Mouse (Mus musculus) myocyte (in vitro differentiated cells): ENCODE results near the gene Pbx3. TPM values are rescaled to one million over a fixed set of nuclear protein-coding genes. Genes with fewer than 3 reads are reported as not detected.

Experiments
- H3K27me3 ChIP-seq: one replicate; pipeline ENCODE4 v1.6.1; 2011; ENCODE audit not compliant: control insufficient read depth, insufficient read depth, insufficient read length
- H3K36me3 ChIP-seq: one replicate; pipeline ENCODE4 v1.6.1; 2011; ENCODE audit not compliant: control insufficient read depth, insufficient read depth
- H3K4me2 ChIP-seq: one replicate; pipeline ENCODE4 v1.6.1; 2011; ENCODE audit warnings: low read depth, control low read depth
- H3K4me3 ChIP-seq: one replicate; pipeline ENCODE4 v1.5.1; 2011; ENCODE audit warnings: mild to moderate bottlenecking, control low read depth, moderate library complexity
- H3K79me2 ChIP-seq: one replicate; pipeline ENCODE4 v1.6.1; 2011; ENCODE audit not compliant: control insufficient read depth, insufficient read depth
- H3ac ChIP-seq: one replicate; pipeline ENCODE4 v1.6.1; 2011; ENCODE audit not compliant: control insufficient read depth, insufficient read length
- CEBPB ChIP-seq: IDR thresholded peaks from 2 replicates; pipeline ENCODE4 v1.6.1; 2011; ENCODE audit warnings: mild to moderate bottlenecking, moderate library complexity; ENCODE audit not compliant: poor library complexity, insufficient read depth, severe bottlenecking
- E2F4 ChIP-seq: IDR thresholded peaks from one replicate; pipeline ENCODE4 v1.6.1; 2011; ENCODE audit warnings: mild to moderate bottlenecking, control low read depth, moderate library complexity; ENCODE audit not compliant: insufficient read depth
- MAX ChIP-seq: IDR thresholded peaks from one replicate; pipeline ENCODE4 v1.6.1; 2011; ENCODE audit warnings: low read depth, mild to moderate bottlenecking, control low read depth
- MYOD1 ChIP-seq, 3 experiments: IDR thresholded peaks; one replicate each; pipeline ENCODE4 v1.6.1; 2011; ENCODE audit warnings: control low read depth in 2 of 3, low read depth in 2 of 3, mild to moderate bottlenecking in 2 of 3, moderate library complexity in 1 of 3; ENCODE audit not compliant: insufficient read length in 2 of 3, control insufficient read depth in 1 of 3
- MYOG ChIP-seq, 3 experiments: IDR thresholded peaks; one replicate each; pipeline ENCODE4 v1.6.1; 2011; ENCODE audit warnings: control low read depth in 2 of 3, low read depth in 2 of 3, mild to moderate bottlenecking in 2 of 3; ENCODE audit not compliant: insufficient read length in 2 of 3, control insufficient read depth in 1 of 3, insufficient read depth in 1 of 3
- POLR2A ChIP-seq: IDR thresholded peaks from one replicate; pipeline ENCODE4 v1.6.1; 2011; ENCODE audit warnings: low read depth, mild to moderate bottlenecking, control low read depth, moderate library complexity; ENCODE audit not compliant: insufficient read length
- POLR2AphosphoS2 ChIP-seq: IDR thresholded peaks from one replicate; pipeline ENCODE4 v1.6.1; 2011; ENCODE audit warnings: low read depth, control low read depth; ENCODE audit not compliant: insufficient read length
- REST ChIP-seq: IDR thresholded peaks from one replicate; pipeline ENCODE4 v1.6.1; 2011; ENCODE audit warnings: mild to moderate bottlenecking, control low read depth, moderate library complexity; ENCODE audit not compliant: insufficient read depth, insufficient read length
- SRF ChIP-seq: IDR thresholded peaks from one replicate; pipeline ENCODE4 v1.6.1; 2011; ENCODE audit warnings: low read depth; ENCODE audit not compliant: control insufficient read depth, insufficient read length
- TCF12 ChIP-seq: IDR thresholded peaks from one replicate; pipeline ENCODE4 v1.6.1; 2011; ENCODE audit warnings: mild to moderate bottlenecking, control low read depth; ENCODE audit not compliant: poor library complexity, insufficient read depth, severe bottlenecking
- TCF3 ChIP-seq: IDR thresholded peaks from one replicate; pipeline ENCODE4 v1.6.1; 2011; ENCODE audit warnings: low read depth, control low read depth; ENCODE audit not compliant: insufficient read length
- USF1 ChIP-seq: IDR thresholded peaks from one replicate; pipeline ENCODE4 v1.6.1; 2011; ENCODE audit warnings: low read depth, mild to moderate bottlenecking, control low read depth, moderate library complexity
- polyA plus RNA-seq: library from polyadenylated mRNA; unstranded; fragments of >200 nt; fragmentation: generic; extraction: Trizol; gene quantifications from one replicate; pipeline ENCODE4 v1.2.1, GENCODE M21; 2012; ENCODE audit warnings: missing spikeins

Gene Pbx3
- polyA plus RNA-seq, 1 experiment, result 6.1 TPM

DNA sequence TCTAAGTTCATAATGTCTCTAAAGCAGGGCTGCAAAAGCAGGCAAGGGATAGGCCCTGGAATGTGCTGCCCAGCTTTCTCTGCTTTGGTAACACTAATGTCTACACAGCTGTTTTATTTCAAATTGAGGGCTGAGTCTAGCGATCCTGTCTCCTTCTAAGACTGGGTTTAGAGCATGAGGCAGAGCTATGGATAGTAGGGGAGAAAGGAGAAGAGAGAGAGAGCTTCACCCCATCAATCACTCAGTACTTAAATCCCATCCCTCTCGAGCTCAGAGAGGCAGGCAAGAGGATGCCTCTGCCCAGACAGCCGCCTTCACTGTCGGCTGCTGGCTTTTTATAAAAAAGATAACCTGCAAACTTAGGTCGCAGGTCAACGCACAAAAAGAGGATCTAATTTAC lies 4.5 kb downstream of the Pbx3 start:
- Histone ChIP-seq H3K79me2 (no peaks in the 10 kb centered on the region), H3K27me3 (no peaks in the 10 kb centered on the region), H3K4me3 (no peak overlapping the region), H3K4me2 (peak overlapping the region; percentile 22), H3ac (no peak overlapping the region), H3K36me3 (no peaks in the 10 kb centered on the region)
- TF ChIP-seq MYOG (IDR thresholded peaks at IDR 0.05; ENCODE audit: control insufficient read depth in 1 of 3, insufficient read depth in 1 of 3, insufficient read length in 2 of 3, low read depth in 2 of 3), result no peak
- TF ChIP-seq REST, result no peak
- TF ChIP-seq E2F4, result no peak
- TF ChIP-seq TCF12, result no peak
- no peak for TF ChIP-seq MYOD1 (IDR thresholded peaks at IDR 0.05; ENCODE audit: control insufficient read depth in 1 of 3, insufficient read length in 2 of 3, low read depth in 2 of 3)
- TF ChIP-seq SRF, result no peak
- TF ChIP-seq USF1, result no peak

DNA sequence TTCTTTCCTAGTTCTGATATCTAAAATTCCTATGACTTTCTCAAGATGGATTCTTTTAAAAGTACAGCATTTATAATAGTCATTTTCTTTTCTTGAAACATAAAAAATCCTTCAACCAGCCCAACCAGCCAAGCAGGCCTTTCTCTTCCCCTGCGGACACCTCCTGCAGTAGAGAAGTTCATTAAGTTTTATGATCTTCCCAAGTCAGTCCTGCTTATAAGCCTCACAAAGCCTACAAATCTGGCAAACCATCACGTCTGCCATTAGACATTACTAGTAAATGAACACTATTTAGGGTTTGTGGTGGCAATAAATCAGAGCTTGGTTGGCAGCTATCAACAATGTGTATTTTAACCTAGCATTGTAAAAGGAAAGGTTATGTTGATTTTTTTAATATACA lies 5.9 kb downstream of the Pbx3 start:
- Histone ChIP-seq H3K36me3 (no peaks in the 10 kb centered on the region), H3K79me2 (no peaks in the 10 kb centered on the region), H3K4me3 (no peak overlapping the region), H3K4me2 (no peak overlapping the region), H3K27me3 (no peaks in the 10 kb centered on the region), H3ac (no peak overlapping the region)
- TF ChIP-seq MYOD1 (IDR thresholded peaks at IDR 0.05; ENCODE audit: control insufficient read depth in 1 of 3, insufficient read length in 2 of 3, low read depth in 2 of 3) (no peak), CEBPB (no peak), E2F4 (no peak), USF1 (no peak), TCF12 (no peak)

DNA sequence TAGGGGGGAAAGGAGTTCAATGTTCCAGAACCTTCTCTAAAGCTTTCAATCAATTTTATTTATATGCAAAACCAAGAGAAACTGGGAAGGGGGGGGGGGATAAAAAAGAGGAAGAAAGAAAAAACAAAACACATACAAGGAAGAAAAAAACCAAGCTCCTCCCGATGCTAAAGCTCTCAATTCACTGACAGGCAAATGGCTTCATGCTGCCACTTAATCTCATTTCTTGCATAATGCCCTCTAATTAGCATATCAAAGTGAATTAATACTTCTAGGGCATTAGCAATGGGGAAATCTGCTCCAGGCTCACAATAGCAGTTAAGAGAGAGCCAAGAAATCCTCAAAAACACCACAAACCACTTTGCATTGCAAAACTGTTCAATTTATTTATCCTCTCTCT lies 9.3 kb downstream of the Pbx3 start:
- Histone ChIP-seq H3ac (no peak overlapping the region), H3K36me3 (no peaks in the 10 kb centered on the region), H3K4me3 (no peak overlapping the region), H3K27me3 (no peaks in the 10 kb centered on the region), H3K79me2 (no peaks in the 10 kb centered on the region), H3K4me2 (no peak overlapping the region)
- TF ChIP-seq MYOG (IDR thresholded peaks at IDR 0.05; ENCODE audit: control insufficient read depth in 1 of 3, insufficient read depth in 1 of 3, insufficient read length in 2 of 3, low read depth in 2 of 3) (no peak), TCF12 (no peak), MYOD1 (IDR thresholded peaks at IDR 0.05; ENCODE audit: control insufficient read depth in 1 of 3, insufficient read length in 2 of 3, low read depth in 2 of 3) (no peak), POLR2A (no peak), REST (no peak), POLR2AphosphoS2 (no peak), SRF (no peak), E2F4 (no peak)

GRCm38 (mm10) chr2:34355801-34356211 lies 17.1 kb downstream of the Pbx3 start:
- no peaks in the 10 kb centered on the region for H3K27me3 ChIP-seq
- no peaks in the 10 kb centered on the region for H3K36me3 ChIP-seq
- no peak overlapping the region for H3K4me3 ChIP-seq
- H3K4me2 ChIP-seq, result no peak overlapping the region
- no peaks in the 10 kb centered on the region for H3K79me2 ChIP-seq
- H3ac ChIP-seq, result no peak overlapping the region
- TF ChIP-seq TCF3 (no peak), MAX (no peak), CEBPB (no peak), MYOD1 (IDR thresholded peaks at IDR 0.05; ENCODE audit: control insufficient read depth in 1 of 3, insufficient read length in 2 of 3, low read depth in 2 of 3) (no peak), REST (no peak), SRF (no peak), MYOG (IDR thresholded peaks at IDR 0.05; ENCODE audit: control insufficient read depth in 1 of 3, insufficient read depth in 1 of 3, insufficient read length in 2 of 3, low read depth in 2 of 3) (no peak), TCF12 (no peak), E2F4 (no peak), POLR2A (no peak), USF1 (no peak), POLR2AphosphoS2 (no peak)

DNA sequence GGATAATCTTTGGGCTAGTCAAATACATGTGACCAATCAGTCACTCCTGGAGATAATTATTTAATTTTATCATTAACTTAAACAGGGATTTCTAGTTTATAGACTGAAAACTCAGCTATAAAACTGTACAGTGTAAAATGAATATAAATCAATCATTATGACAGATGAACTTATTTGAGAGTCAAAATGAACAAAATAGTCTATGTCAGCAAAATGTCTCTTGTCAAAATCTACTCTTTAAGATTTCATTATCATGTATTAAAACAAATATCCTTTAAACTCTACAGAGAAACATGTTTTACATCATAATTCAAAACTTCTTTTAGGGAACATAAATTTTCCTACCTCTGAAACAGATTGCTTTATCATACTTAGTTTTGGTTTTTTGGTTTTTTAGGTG lies 20.9 kb downstream of the Pbx3 start:
- H3K4me2 ChIP-seq, result no peak overlapping the region
- no peak overlapping the region for H3K4me3 ChIP-seq
- no peak overlapping the region for H3ac ChIP-seq
- no peaks in the 10 kb centered on the region for H3K27me3 ChIP-seq
- no peaks in the 10 kb centered on the region for H3K79me2 ChIP-seq
- H3K36me3 ChIP-seq, result no peaks in the 10 kb centered on the region
- TF ChIP-seq SRF (no peak), REST (no peak)
